Mouse (Mus musculus) frontal cortex, postnatal 25 days (tissue): ENCODE results near the gene Akain1.

Experiments
- DNase-seq, 2 experiments: peaks; one replicate each; pipeline ENCODE4 v3.0.0; 2022; ENCODE audit warnings: low spot score in 2 of 2

Gene Akain1

DNA sequence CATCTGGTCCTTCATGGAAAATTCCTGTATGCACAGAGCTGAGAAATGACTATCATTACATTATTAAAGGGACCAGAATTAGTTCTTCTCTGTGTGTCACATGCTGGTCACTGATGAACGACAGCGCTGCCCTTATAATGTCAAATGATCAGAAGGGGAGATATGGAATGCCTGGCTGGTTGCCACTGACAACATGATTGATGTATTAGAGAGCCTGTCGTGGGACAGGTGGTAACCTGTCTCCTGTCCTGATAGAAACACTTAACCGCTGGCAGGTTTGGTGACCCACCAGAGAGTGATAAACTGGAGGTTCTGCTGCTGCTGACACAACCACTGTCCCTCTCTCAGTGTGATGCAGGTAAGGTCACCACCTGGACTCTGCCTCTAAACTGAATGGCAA lies 40.1 kb downstream of the Akain1 start:
- DNase-seq, result no peak

DNA sequence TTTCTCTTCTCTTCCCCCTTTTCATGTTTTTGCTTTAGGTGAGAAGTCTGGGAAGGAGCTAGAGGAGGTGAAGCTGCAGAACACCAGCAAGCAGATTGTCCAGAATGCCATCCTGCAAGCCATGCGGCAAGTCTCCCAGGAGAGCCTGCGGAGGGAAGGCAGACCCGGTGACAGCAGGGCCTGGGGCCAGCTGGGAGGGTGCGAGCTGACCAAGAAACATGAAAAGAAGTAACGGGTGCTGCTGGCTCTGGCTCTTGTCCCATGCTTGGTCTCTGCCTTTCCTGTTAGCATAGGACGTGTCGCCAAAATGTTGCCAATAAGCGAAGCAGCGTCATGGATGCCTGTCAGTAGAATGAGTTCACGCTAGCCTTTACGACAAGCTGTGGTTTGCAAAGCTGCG lies 48.0 kb downstream of the Akain1 start:
- no peak for DNase-seq

DNA sequence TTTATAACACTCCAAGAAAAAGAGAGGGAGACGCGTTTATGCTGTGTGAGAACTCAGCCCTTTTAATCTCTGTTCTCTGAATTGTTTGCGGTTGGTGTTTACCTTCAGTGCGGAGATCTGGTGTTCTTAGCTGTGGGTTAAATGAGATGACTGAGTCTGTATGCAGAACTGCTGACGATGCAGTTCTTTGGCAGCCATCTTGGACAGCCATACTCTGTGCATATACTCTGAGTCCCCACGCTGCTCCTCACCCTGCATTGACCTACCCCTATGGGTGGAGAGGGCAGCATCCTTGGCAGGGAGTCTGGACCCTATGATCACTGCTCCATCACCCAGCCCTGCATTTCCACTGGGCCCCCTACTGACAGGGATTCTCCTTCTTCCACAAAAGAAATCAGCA lies 48.8 kb downstream of the Akain1 start:
- DNase-seq, result no peak

DNA sequence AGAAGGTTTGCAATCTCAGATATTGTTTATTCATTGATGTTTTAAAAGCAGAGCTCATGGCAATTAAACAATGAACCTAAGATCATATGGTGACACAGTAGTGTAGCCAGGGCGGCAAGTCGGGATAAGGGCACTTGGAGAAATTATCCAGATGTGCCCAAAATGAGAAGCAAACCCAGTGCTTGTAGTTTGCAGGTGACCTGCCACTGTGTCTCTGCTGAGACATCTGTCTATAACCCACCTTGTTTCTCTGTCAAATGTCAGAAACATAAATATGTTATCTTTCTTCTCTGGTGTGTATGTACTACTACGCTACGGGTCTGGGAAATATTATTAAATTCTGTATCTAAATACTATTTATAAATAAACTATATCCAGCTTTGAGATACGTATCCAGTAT lies 49.7 kb downstream of the Akain1 start:
- no peak for DNase-seq

DNA sequence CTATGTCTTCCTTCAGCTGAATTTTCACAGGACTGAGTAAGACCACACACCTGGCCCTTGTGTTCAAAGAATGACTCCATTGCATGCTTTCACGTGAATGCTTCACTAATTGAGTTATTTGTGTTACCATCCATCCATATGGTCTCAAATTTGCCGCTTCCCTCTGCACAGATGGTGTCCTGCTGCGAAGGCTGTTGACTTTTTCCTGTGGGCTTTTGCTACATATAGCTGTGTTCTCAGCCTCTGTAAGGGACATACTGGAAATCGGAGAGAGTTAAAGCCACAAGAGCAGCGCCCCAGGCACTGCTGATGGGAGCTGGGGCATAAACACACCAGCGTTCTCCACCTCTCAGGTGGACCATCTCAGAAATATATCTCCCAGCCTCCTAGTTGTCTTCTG lies 53.2 kb downstream of the Akain1 start:
- DNase-seq, result no peak

DNA sequence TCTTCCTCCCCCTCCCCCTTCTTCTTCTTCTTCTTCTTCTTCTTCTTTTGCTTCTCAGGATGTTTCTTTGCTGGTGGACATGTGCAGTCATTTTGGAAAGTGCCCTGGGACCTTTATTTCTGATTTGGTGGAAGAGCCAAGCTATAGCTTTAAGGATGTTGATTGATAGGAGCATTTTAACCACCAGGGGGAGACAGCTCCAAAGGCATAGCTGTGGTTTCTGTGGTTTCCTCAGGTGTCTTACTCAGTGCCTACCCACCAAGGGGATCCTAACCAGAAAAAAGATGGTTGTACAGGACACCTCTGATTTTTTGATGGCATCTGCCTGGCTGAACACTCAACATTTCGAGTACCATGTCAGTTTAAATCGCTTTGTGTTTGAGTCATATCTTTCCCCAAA lies 56.4 kb downstream of the Akain1 start:
- DNase-seq, result no peak

- no peak for DNase-seq
Measured at GRCm38 (mm10) chr17:69496125-69496524, 57.0 kb downstream of the Akain1 start.

DNA sequence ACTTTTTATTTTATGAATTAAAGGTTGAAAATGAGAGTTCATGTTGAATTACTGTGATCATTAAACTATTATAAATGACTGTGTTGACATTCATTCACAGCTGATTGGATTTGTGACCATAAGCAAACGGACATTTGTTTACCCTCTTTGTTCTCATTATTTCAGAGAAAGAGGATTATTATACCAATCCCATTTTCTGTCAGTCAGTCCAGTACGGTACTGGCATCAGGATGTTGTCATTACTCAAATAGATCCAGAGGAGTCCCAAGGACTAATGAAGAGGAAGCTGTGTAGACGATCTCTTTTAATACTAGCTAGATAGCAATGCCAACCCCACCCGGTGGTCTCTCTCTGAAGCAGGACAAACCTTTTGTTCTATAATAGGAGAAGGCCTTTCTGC lies 58.2 kb downstream of the Akain1 start:
- no peak for DNase-seq

DNA sequence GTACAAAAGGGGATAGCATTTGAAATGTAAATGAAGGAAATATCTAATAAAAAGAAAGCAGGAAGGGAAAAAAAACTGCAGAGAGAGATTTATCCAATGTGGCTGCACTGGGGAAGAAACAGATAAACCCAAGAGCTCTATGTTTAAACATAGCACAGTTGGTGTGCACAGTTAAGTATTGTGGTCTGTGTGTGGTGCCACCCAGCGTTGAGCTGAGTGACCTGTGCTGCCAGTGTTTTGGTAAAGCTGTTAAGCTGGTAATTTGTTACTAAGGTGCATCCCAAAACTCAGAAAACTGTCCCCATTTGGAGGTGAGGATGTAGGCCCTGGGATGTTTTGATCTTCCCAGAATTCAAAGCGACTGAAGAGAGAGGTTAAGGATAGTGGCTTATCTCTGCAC lies 59.8 kb downstream of the Akain1 start:
- DNase-seq, result no peak

DNA sequence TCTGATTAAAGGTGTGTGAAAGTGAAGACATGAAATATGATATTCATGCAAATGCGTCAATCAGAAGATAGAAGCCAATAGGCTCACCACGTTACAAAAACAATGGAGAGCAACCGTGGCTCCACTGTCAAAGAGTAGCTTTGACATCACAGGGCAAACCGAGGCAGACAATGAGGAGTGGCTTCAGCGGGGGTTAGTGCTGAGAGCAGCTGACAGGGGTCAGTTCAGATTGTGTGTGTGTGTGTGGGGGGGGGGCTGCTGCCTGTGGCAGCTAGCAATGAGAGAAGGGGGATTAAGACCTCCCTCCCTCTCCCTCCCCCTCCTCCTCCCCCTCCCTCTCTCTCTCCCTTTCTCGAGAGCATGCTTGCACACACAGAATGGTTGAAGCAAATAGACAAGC lies 60.3 kb downstream of the Akain1 start:
- DNase-seq, result no peak

DNA sequence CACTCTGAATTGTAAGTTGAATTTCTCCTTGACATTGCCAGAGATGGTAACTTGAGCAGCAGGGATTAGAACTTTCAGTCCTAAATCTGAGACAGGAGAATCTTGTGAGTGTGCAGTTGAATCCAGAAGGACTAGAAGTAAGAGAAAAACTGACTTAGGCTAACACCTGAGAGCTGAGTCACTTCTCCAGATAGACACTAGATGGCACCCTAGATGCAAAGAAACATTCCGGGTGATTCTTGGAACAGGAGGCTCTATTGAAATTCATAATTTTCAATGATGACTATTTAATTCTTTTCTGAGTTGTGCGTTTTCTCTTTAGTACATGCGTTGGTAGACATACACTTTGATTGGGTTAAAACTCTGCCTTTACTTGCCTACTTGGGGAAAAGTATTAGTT lies 66.9 kb downstream of the Akain1 start:
- no peak for DNase-seq

DNA sequence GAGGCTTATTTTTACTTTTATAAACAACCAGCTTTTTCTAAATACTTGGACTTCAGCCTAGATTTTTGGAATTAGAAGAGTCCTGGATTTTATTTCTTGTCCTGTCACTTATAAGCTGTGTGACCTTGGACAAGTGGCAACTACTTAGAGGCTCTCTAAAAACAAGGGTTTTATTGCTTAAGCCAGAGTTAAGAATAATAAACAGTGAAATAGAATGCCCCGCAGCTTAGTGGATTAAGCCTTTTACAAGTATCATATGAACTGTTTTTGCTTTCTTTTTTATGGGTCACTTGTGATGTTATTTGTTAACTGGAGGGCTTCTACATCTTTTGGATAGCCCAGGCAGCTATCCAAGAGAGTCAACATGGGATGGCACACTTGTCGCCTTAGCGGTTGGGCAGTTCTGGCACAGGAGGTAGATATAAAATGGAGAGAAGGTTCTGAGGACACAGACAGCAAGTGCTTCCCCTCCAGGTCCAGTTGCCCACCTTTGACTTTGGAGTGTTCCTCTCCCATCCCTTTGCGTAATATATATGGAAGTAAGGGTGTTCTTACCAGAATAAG lies 77.3 kb downstream of the Akain1 start:
- no peak for DNase-seq

- no peak for DNase-seq
Measured at GRCm38 (mm10) chr17:69531472-69531871, 92.3 kb downstream of the Akain1 start.
